Mouse (Mus musculus) layer of hippocampus, adult 2 months (tissue): ENCODE data around the gene 2610044O15Rik8. TPM values are rescaled to one million over a fixed set of nuclear protein-coding genes. Genes with fewer than 3 reads are reported as not detected.

Source experiments
- DNase-seq, 2 experiments: peaks; one replicate each; pipeline ENCODE4 v3.0.0; 2022; ENCODE audit warnings: low spot score in 2 of 2
- H3K27ac ChIP-seq: fragments of 200-600 bp; 2 replicates; pipeline ENCODE4 v1.8.1; 2022
- H3K4me3 ChIP-seq: fragments of 200-600 bp; 2 replicates; pipeline ENCODE4 v1.8.1; 2022; ENCODE audit warnings: mild to moderate bottlenecking
- CTCF ChIP-seq: fragments of 200-600 bp; conservative IDR thresholded peaks from 2 replicates; pipeline ENCODE4 v1.8.1; 2022; ENCODE audit warnings: antibody characterized with exemption, mild to moderate bottlenecking, moderate library complexity
- long read RNA-seq, 2 experiments: library from polyadenylated mRNA; stranded (forward); transcript quantifications; one replicate each; pipeline ENCODE4 v2.0.0; 2021; ENCODE audit warnings: borderline mapping rate in 2 of 2
- total RNA-seq, 2 experiments: library from RNA; stranded (reverse); gene quantifications; 2 replicates each; pipeline ENCODE4 v1.2.3; 2021

Gene 2610044O15Rik8
- 10 to 100 TPM; 21.6 to 23.3 TPM for total RNA-seq
- long read RNA-seq, experiment 1, transcript 2610044O15Rik8-202 (4 exons, 2,337 nt): major isoform, 8 of 22 reads
- long read RNA-seq, experiment 1, partial matches to known transcripts: 0 of 22 reads
- long read RNA-seq, experiment 1, other reads (novel, unspliced or antisense): 10 of 22 reads
- long read RNA-seq, experiment 2, partial matches to known transcripts: 0 of 20 reads
- long read RNA-seq, experiment 2, other reads (novel, unspliced or antisense): 13 of 20 reads

GRCm38 (mm10) chr8:129234027-129234733 lies at the start of gene 2610044O15Rik8:
Gene 2610044O15Rik8 (minus strand): TSS chr8:129234406.
- Histone ChIP-seq H3K27ac (peak within 1 kb of the TSS; percentile 85), H3K4me3 (peak within 1 kb of the TSS; percentile 74)
- 0 out of 2 replicates have a peak, but pooled peaks have one; percentile 15 for TF ChIP-seq CTCF
- DNase-seq: peak; percentile 84 to 93

GRCm38 (mm10) chr8:129265918-129266317 lies 31.7 kb upstream of the 2610044O15Rik8 start:
- Histone ChIP-seq H3K27ac (no peak overlapping the region), H3K4me3 (no peak overlapping the region)
- TF ChIP-seq CTCF: no peak
- no peak for DNase-seq

- no peak for DNase-seq
- TF ChIP-seq CTCF: no peak
- no peak overlapping the region for H3K4me3 ChIP-seq
- no peak overlapping the region for H3K27ac ChIP-seq
These were observed 30.1 kb upstream of the 2610044O15Rik8 start for GRCm38 (mm10) chr8:129264296-129264695.

DNA sequence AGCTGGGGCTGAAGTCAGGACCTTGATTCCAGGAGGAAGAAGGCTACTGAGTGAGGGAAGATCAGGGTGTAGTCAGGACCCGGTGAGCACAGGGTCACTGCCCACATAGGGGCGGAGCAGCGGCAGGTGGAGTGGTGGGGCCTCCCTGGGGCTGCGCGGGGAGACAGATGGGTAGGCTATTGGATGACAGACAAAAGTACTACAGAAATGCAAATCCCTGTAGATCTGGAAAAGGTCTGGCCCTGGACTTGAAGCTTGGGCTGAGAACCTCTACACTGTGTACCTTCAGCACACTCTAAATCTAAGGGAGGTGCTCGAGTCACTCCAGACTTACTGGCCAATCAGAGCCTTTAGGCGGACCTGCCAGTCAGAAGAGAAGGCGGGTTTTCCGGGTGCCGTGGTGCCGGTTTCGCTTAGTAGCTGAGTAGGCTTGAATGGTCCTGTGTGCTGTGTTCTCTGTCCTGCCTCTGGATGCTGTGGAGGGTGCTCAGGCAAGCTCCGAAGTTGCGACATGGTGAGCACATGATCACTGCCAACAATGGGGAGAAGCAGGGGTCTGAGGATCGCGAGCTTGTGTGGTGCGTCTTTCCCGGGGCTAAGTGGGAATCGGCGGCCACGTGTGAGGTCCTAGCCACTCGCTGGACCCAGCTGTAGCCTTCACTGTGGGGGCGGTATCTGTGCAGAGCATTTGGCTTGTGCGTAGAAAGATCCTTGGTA lies 29.2 kb upstream of the 2610044O15Rik8 start:
- H3K27ac ChIP-seq: peak overlapping the region; percentile 77
- peak overlapping the region; percentile 59 for H3K4me3 ChIP-seq
- DNase-seq: peak; percentile 75 to 80

DNA sequence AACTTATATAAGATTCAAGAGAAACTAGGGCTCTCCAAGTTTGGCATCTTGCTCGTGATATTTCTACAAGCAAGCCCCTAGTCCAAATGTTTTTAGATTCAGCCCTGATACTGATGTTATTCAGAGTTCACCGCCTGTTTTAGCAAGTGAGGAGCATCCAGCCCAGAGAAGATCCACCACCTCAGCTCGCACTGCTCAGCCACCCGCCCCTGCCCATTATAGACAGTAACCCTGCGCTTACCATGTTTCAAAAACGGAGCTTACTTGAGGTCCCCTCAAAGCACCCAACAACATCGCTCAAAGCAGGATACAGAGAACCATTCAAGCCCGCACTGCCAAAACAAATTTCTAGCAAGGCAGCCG lies 561 bp downstream of the 2610044O15Rik8 start:
- H3K27ac ChIP-seq: peak overlapping the region; percentile 85

More for the DNA sequence above, 561 bp downstream of the 2610044O15Rik8 start:
- peak overlapping the region; percentile 74 for H3K4me3 ChIP-seq
- DNase-seq: no peak
- no peak for TF ChIP-seq CTCF

Other genes starting within 250 kb of the 2610044O15Rik8 start
- not detected for gene Ccdc7a, start 168.9 kb downstream of the 2610044O15Rik8 start, total RNA-seq
- gene Ccdc7b, start 167.3 kb downstream of the 2610044O15Rik8 start, total RNA-seq: not detected
- not detected for gene Gm10999, start 102.7 kb downstream of the 2610044O15Rik8 start, total RNA-seq